Comparison of ENCODE assay signal across 20 mouse cellular contexts in genomic region chr4:137875466-137876092, GRCm38 (mm10). TPM values are rescaled to one million over a fixed set of nuclear protein-coding genes. Genes with fewer than 3 reads are reported as not detected.
A peak's percentile ranks its signal among the peaks of the same experiment; 100 is the strongest.
DNase-seq lines count a peak whose midpoint lies in the region; ATAC-seq lines count a peak whose summit lies in the region.
"Had no signal": no experiment of that assay in that cellular context is flagged by ENCODE, and none has a peak within 500 bp of the region (broad histone marks: within the 10 kb centered on the region; RNA-seq: fewer than 3 reads in every experiment).

No protein-coding gene starts in this region.

- no peak overlapping the region for H3K9ac ChIP-seq in hindbrain, embryonic 13.5 days
- H3K9ac ChIP-seq in hindbrain, embryonic 11.5 days (ENCODE audit: low read depth, low read length) = no peak overlapping the region
- H3K9ac ChIP-seq: hindbrain, embryonic 14.5 days; liver, postnatal 0 days; midbrain, embryonic 15.5 days had no signal

- no peak overlapping the region for H3K4me3 ChIP-seq in hindbrain, embryonic 13.5 days
- no peak overlapping the region for H3K4me3 ChIP-seq in hindbrain, embryonic 11.5 days (ENCODE audit: low read depth, low read length)
- no peak overlapping the region for H3K4me3 ChIP-seq in embryonic facial prominence, embryonic 10.5 days
- H3K4me3 ChIP-seq: midbrain, embryonic 15.5 days; myocyte had no signal

- peak overlapping the region; percentile 1; the same call in 1 of the 2 replicates for H3K27ac ChIP-seq in hindbrain, embryonic 13.5 days
- no peak overlapping the region for H3K27ac ChIP-seq in hindbrain, embryonic 11.5 days (ENCODE audit: low read depth, low read length)
- peak overlapping the region; percentile 62 for H3K27ac ChIP-seq in embryonic facial prominence, embryonic 10.5 days (replicated peaks)
- H3K27ac ChIP-seq: hindbrain, embryonic 14.5 days; kidney, postnatal 0 days; midbrain, embryonic 15.5 days had no signal

- H3K9me3 ChIP-seq in hindbrain, embryonic 13.5 days = no peaks in the 10 kb centered on the region
- H3K9me3 ChIP-seq in hindbrain, embryonic 11.5 days (ENCODE audit: control insufficient read depth, low read length) = no peaks in the 10 kb centered on the region
- no peaks in the 10 kb centered on the region for H3K9me3 ChIP-seq in embryonic facial prominence, embryonic 10.5 days
- H3K9me3 ChIP-seq: midbrain, embryonic 15.5 days had no signal

- ATAC-seq in hindbrain, embryonic 13.5 days (ENCODE audit: low FRiP score) = no peak
- no peak for ATAC-seq in hindbrain, embryonic 11.5 days (ENCODE audit: low FRiP score)
- ATAC-seq: liver, postnatal 0 days; midbrain, embryonic 15.5 days had no signal

- no peaks in the 10 kb centered on the region for H3K36me3 ChIP-seq in hindbrain, embryonic 13.5 days
- no peaks in the 10 kb centered on the region for H3K36me3 ChIP-seq in hindbrain, embryonic 11.5 days (ENCODE audit: control insufficient read depth, insufficient read depth, low read length)
- H3K36me3 ChIP-seq in embryonic facial prominence, embryonic 10.5 days (replicated peaks) = peaks cover 4% of the 10 kb centered on the region; the same call in 1 of the 2 replicates
- H3K36me3 ChIP-seq: midbrain, embryonic 15.5 days had no signal

- DNase-seq in adrenal gland, postnatal 36 days = peak; percentile 66
- DNase-seq in adrenal gland, postnatal 10 days = no peak
- no peak for DNase-seq in hindbrain, embryonic 11.5 days (ENCODE audit: low spot score)
- peak; percentile 65 for DNase-seq in CD4-positive, CD25-positive, alpha-beta regulatory T cell, adult 2 months (ENCODE audit: low read depth, low spot score)
- DNase-seq in embryonic facial prominence, embryonic 10.5 days (ENCODE audit: low spot score) = no peak
- DNase-seq in urinary bladder, postnatal 25 days (ENCODE audit: low spot score) = no peak
- no peak for DNase-seq in frontal cortex, postnatal 36 days (ENCODE audit: low spot score in 2 of 2)
- DNase-seq: B cell, adult 2 months; embryo, embryonic 11 days; heart, postnatal 10 days; kidney, adult 18-20 months; liver, postnatal 0 days; lung, postnatal 14 days; thymus, postnatal 14 days had no signal

- H3K27me3 ChIP-seq in hindbrain, embryonic 13.5 days = no peaks in the 10 kb centered on the region
- no peaks in the 10 kb centered on the region for H3K27me3 ChIP-seq in hindbrain, embryonic 11.5 days (ENCODE audit: control insufficient read depth, insufficient read depth, low read length)
- H3K27me3 ChIP-seq in embryonic facial prominence, embryonic 10.5 days (replicated peaks; ENCODE audit: low read depth, poor library complexity, severe bottlenecking) = no peaks in the 10 kb centered on the region
- H3K27me3 ChIP-seq: midbrain, embryonic 15.5 days had no signal

- peaks cover 39% of the 10 kb centered on the region for H3K4me1 ChIP-seq in hindbrain, embryonic 13.5 days (replicated peaks)
- H3K4me1 ChIP-seq in hindbrain, embryonic 11.5 days (replicated peaks; ENCODE audit: control insufficient read depth, insufficient read depth, low read length) = peaks cover 7% of the 10 kb centered on the region; the same call in 1 of the 2 replicates
- peaks cover 74% of the 10 kb centered on the region for H3K4me1 ChIP-seq in embryonic facial prominence, embryonic 10.5 days

- 81% methylated on average over 9 of the region's 9 CpGs for WGBS in hindbrain, embryonic 13.5 days
- 87% methylated on average over 9 of the region's 9 CpGs for WGBS in hindbrain, embryonic 11.5 days
- 83% methylated on average over 9 of the region's 9 CpGs for WGBS in embryonic facial prominence, embryonic 10.5 days

- H3K4me2 ChIP-seq in hindbrain, embryonic 13.5 days = no peak overlapping the region
- no peak overlapping the region for H3K4me2 ChIP-seq in hindbrain, embryonic 11.5 days (replicated peaks; ENCODE audit: low read depth, low read length)
- H3K4me2 ChIP-seq: heart, embryonic 11.5 days; hindbrain, embryonic 14.5 days; midbrain, embryonic 15.5 days had no signal

RNA-seq across cellular contexts. Expression of gene Ece1, which starts 13.5 kb away (rescaled TPM):
- 100 to 1,000 TPM; 256 to 280 TPM for total RNA-seq in adrenal gland, postnatal 36 days (2021)
- total RNA-seq in adrenal gland, postnatal 10 days (2021) = 100 to 1,000 TPM; 183 to 188 TPM
- polyA plus RNA-seq in hindbrain, embryonic 13.5 days (2015; fragmentation: Nextera tagmentation; extraction: Ambion mirVana) = 20.2 and 22.8 TPM in 2 replicates
- 25.1 and 29.2 TPM in 2 replicates for polyA plus RNA-seq in hindbrain, embryonic 11.5 days (2014; fragmentation: Nextera tagmentation; extraction: Ambion mirVana)
- polyA plus RNA-seq in embryonic facial prominence, embryonic 10.5 days (2016; fragmentation: Nextera tagmentation; extraction: Ambion mirVana) = 46.6 and 54.5 TPM in 2 replicates

Comparison
In these comparisons a context has a peak if more than half of its experiments do, and no peak if none do; other contexts are left out.
1. DNase-seq: peak in adrenal gland, postnatal 36 days (2 of 2) and CD4-positive, CD25-positive, alpha-beta regulatory T cell, adult 2 months (single experiment); none in adrenal gland, postnatal 10 days (single experiment), hindbrain, embryonic 11.5 days (single experiment), embryonic facial prominence, embryonic 10.5 days (single experiment), urinary bladder, postnatal 25 days (single experiment) and frontal cortex, postnatal 36 days (0 of 2).